Mouse (Mus musculus) c-Kit-positive CD71-positive TER-119-negative erythroid progenitor cells, embryonic 14.5 days (primary cell): Measurements from ENCODE around the gene Ctnna2.

Experiments
- DNase-seq: peaks from one replicate; pipeline ENCODE4 v3.0.0-alpha.2; 2013; ENCODE audit warnings: low read depth

The Ctnna2 gene

GRCm38 (mm10) chr6:77157028-77157427, 822.5 kb downstream of the Ctnna2 start:
- no peak for DNase-seq

- DNase-seq, result no peak
These were observed 840.1 kb downstream of the Ctnna2 start for GRCm38 (mm10) chr6:77139306-77139920.

- DNase-seq, result no peak
These were observed 858.6 kb downstream of the Ctnna2 start for GRCm38 (mm10) chr6:77120926-77121325.

GRCm38 (mm10) chr6:77120510-77120909, 859.0 kb downstream of the Ctnna2 start:
- no peak for DNase-seq

GRCm38 (mm10) chr6:77109095-77109945, 870.2 kb downstream of the Ctnna2 start:
- DNase-seq, result no peak

GRCm38 (mm10) chr6:77101047-77101446, 878.5 kb downstream of the Ctnna2 start:
- DNase-seq, result no peak

- DNase-seq, result no peak
These were observed 881.0 kb downstream of the Ctnna2 start for GRCm38 (mm10) chr6:77098540-77098939.

- no peak for DNase-seq
These were observed 903.8 kb downstream of the Ctnna2 start for GRCm38 (mm10) chr6:77075396-77076376.

- no peak for DNase-seq
These were observed 909.9 kb downstream of the Ctnna2 start for GRCm38 (mm10) chr6:77069595-77069994.

- DNase-seq, result no peak
These were observed 928.8 kb downstream of the Ctnna2 start for GRCm38 (mm10) chr6:77050690-77051089.

GRCm38 (mm10) chr6:77050193-77050592, 929.3 kb downstream of the Ctnna2 start:
- no peak for DNase-seq

- no peak for DNase-seq
These were observed 931.9 kb downstream of the Ctnna2 start for GRCm38 (mm10) chr6:77047568-77047967.

GRCm38 (mm10) chr6:77025066-77025465, 954.4 kb downstream of the Ctnna2 start:
- no peak for DNase-seq

- DNase-seq, result no peak
These were observed 966.3 kb downstream of the Ctnna2 start for GRCm38 (mm10) chr6:77013194-77013593.

- DNase-seq, result no peak
These were observed 968.5 kb downstream of the Ctnna2 start for GRCm38 (mm10) chr6:77011001-77011400.

- DNase-seq, result no peak
These were observed 987.4 kb downstream of the Ctnna2 start for GRCm38 (mm10) chr6:76992128-76992527.

- no peak for DNase-seq
These were observed 994.7 kb downstream of the Ctnna2 start for GRCm38 (mm10) chr6:76984773-76985172.

- DNase-seq, result no peak
These were observed 997.8 kb downstream of the Ctnna2 start for GRCm38 (mm10) chr6:76981651-76982050.

- no peak for DNase-seq
These were observed 1000.1 kb downstream of the Ctnna2 start for GRCm38 (mm10) chr6:76979247-76979850.

- DNase-seq, result no peak
These were observed 1001.7 kb downstream of the Ctnna2 start for GRCm38 (mm10) chr6:76977817-76978216.

GRCm38 (mm10) chr6:76974297-76974696, 1005.2 kb downstream of the Ctnna2 start:
- DNase-seq, result no peak

GRCm38 (mm10) chr6:76964998-76965432, 1014.5 kb downstream of the Ctnna2 start:
- no peak for DNase-seq
